Mouse (Mus musculus) erythroblast, adult 5-6 weeks (primary cell): ENCODE results near the gene Itpkb. TPM values are rescaled to one million over a fixed set of nuclear protein-coding genes. Genes with fewer than 3 reads are reported as not detected.
"Not testable (repeated sequence)": the region's sequence is repeated elsewhere in the genome, so short reads cannot be mapped to it uniquely, and the experiment has no call there.

ENCODE experiments used
- ATAC-seq: replicated peaks from 2 replicates; pipeline ENCODE4 v1.8.0; 2016; ENCODE audit warnings: moderate number of reproducible peaks, mild to moderate bottlenecking, moderate TSS enrichment, inconsistent platforms; ENCODE audit not compliant: poor library complexity, low FRiP score, severe bottlenecking
- total RNA-seq, 2 experiments: library from RNA; stranded (forward) in 1 of 2; stranded (reverse) in 1 of 2; fragments of 150-400 nt in 1 of 2; fragments of 200-764, 138-1000 nt in 1 of 2; gene quantifications; 2 replicates each; pipeline versions ENCODE4 v1.2.3 to v1.2.4; 2015 to 2017; ENCODE audit warnings: low replicate concordance in 2 of 2

Itpkb gene
- total RNA-seq, 2 experiments from 2014 or later: 2.3 to 3.2 TPM

DNA sequence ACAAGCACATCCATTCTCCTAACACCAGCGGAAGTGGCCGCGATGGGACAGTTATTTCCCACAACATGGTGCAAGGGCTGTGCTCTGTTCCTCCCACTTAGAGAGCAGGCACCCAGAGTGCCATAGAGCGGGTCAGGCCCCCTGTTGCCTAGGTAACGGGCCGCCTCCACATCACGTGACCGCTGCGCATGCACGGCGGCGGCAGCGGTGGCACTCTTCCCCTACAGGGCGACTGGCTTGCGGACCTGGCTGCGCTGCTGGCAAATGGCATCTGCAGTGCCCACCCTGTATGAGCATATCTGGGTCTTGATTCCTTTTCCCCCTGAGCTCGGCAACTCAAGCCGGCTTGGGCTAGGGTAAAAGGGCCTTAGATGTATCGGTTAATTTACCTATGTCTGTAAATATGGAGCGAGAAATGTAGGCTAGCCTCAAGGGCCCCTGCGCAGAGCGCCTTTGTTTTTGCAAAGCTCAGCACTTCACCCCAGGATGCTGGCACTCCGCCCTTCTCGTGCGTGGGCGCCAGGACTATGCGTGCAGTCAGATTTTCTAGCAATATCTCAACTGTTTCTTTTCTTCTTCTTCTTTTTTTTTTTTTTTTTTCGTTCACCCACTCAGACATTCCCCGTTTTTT is 35.0 kb downstream of the Itpkb start:
- peak; percentile 81 for ATAC-seq

DNA sequence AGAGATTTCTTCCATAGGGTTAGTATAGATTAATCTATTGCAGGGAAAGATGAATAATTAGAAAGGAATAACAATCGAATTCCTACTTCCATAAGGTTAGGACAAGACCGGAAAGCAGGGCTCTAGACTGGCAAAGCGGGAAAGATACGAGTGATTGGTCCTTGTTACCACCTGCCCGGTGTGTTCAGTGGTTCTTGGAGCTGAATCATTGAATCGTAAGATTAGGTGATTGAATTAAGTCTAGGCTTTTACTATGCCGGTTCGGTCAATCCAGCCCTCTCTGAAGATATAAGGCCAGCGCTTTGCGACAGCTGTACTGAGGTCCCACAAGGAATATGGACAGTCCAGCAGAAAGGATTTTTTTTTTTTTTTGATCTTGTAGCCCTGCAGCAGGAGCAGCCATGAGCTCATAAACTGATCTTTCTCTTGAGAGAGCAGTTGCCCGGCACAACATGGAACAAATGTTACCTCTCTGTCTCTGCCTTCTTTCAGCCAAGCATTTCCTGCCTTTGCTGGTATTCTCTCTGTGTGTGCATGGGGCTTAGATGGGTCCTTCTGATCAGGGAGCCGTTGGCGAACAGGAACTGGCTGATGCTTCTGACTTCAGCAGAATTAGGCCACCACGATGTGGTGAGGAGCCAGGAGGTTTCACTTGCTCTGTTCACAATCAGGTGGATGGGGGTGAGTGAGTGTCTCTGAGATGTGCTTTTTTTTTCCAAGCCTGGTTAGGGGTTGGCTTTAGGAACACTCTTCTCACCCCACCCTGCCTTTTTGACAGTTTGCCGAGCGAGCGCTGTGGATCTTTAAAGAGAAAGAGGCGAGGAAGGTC is 35.9 kb downstream of the Itpkb start:
- ATAC-seq: no peak

DNA sequence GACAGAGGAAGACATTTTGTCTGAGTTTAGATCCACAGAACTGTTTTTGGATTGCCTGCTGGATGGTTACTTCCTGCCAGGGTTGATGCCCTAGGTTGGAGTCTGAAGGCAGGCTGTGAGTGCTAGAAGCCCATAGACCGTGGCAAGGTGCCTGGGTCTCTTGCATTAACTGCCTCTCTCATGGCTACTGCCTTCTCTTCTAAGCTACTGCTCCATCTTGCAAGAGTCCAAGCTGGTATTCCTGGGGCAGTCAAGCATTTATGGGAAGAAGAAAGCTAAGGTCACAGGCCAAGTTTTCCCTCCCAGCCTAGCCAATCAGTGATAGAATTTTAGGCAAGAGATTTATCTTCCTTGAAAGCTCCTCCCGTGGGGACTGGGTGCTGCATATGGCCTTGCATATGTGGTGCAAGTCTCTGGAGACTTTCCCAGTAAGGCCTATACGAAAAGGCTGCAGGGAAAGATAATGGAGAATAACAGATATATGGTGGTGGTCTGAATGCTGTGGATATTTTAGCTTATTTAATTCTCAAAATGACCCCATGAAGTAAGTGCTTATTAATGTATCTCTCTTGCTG is 36.8 kb downstream of the Itpkb start:
- no peak for ATAC-seq

- ATAC-seq: no peak
Measured at GRCm38 (mm10) chr1:180367626-180368025, 37.3 kb downstream of the Itpkb start.

- ATAC-seq: no peak
Measured at GRCm38 (mm10) chr1:180368112-180368511, 37.8 kb downstream of the Itpkb start.

GRCm38 (mm10) chr1:180368646-180369045 is 38.4 kb downstream of the Itpkb start:
- no peak for ATAC-seq

GRCm38 (mm10) chr1:180370858-180371652 is 40.8 kb downstream of the Itpkb start:
- no peak for ATAC-seq

DNA sequence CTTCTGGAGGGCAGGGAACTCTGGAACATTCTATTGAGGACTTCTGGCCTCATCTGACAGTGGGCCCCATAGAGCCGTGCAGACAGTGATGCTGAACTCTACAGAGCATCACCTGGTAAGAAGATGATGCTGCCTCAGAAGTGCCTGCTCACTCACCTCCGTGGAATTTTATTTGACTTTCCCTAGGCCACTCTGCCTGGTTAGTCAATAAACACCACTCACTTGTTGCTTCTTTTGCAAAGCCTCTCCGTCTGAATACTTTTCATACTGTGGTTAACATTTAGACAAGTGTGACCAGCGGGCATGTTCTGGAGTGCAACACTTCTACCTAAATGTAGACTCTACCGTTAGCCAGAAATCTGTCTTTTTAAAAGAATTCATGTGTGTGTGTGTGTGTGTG is 42.0 kb downstream of the Itpkb start:
- not testable (repeated sequence) for ATAC-seq

GRCm38 (mm10) chr1:180376598-180376997 is 46.3 kb downstream of the Itpkb start:
- ATAC-seq: no peak

DNA sequence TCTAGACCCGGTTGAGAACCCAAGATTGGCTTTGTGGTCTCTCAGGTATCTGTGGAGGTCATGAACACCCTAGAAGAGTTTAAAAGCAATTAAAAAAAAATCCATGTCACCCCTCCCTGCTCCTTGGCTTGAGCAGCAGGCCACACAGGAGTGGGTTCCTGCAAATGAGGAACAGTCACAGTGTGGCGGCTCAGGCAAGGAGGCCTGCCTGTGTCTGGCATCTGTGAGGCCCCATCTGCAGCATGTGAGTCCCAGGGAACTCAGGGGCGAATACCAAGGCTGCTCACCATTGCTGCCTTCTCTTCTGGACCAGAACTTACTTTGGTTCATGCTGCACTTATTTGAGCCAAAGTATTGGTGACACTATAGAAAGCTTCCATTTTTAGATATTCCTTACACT is 49.3 kb downstream of the Itpkb start:
- ATAC-seq: no peak

- ATAC-seq: no peak
Measured at GRCm38 (mm10) chr1:180382358-180382757, 52.1 kb downstream of the Itpkb start.

- no peak for ATAC-seq
Measured at GRCm38 (mm10) chr1:180383884-180384283, 53.6 kb downstream of the Itpkb start.

DNA sequence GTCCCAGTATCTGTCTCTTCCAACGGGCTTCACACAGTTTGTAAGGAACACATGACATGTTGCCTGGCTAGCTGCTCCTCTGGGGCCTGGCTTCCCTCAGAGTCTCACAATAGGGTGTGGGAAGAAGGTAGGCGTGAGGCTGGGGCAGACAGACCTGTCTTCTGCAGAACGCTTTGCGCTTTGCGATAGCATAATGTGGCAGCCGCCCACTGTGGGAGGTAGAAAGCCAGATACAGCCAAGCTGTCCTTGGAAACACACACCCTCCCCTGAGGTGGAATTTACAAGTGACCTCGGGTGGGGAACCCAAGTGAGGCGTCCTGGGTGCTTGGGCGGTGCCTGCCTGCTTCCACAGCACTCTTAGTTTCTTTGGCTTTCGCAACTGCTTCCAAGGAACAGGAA is 54.2 kb downstream of the Itpkb start:
- ATAC-seq: no peak

DNA sequence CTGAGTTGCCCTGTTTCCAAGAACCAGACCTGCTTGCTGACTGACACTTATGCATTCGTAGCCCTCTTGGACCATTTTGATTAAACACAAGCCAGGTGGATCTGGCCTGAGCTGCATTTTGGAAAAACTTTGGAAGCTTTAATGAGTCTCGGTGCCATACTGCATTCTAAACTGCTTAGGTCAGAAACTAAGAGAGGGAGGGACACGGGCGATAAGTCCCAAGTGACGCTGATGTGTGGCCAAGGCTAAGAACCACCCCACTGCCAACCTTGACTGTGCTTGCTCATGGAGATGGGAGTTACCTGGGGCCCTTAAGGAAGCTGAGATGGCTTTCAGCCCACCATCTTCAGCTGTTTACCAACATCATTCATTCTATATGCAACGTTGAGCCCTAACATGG is 55.0 kb downstream of the Itpkb start:
- no peak for ATAC-seq

DNA sequence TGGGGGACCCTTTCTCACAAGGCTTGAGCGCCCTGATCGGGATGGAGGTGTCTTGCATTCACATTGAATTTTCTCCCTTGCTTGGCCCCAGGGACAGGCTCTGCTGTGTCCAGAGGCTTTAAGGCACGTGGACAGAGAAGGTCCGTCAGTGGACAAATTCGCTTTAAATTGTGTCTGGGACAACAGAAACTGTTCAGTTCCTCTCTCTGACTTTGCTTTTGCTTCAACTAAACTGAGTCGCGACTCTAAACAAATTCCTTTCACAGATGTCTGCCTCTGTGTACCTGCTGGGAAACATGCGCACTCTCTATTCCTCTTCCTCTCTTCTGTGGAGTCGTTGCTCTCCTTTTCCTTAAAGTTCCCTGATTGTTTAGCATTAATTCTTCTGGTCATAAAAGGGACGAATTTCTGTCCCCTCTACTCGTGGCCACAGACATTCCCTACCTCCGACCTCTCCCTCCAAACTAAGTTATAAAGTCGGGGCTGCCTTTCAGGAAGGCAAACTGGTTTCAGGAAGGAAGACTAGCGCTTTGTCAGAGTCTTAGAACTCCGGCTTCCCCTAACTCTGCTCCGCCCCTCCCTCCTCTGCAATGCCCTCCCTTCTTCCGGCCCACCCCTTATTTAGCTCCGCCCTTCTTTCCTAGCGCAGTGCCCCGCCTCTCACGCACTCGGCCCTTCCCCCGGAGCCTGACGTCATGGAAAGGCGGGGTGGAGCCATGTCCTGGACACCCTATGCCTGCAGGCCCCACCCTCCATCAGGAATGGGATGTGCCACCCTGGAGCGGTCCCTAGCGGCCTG is 56.9 kb downstream of the Itpkb start:
- peak; percentile 98 for ATAC-seq

DNA sequence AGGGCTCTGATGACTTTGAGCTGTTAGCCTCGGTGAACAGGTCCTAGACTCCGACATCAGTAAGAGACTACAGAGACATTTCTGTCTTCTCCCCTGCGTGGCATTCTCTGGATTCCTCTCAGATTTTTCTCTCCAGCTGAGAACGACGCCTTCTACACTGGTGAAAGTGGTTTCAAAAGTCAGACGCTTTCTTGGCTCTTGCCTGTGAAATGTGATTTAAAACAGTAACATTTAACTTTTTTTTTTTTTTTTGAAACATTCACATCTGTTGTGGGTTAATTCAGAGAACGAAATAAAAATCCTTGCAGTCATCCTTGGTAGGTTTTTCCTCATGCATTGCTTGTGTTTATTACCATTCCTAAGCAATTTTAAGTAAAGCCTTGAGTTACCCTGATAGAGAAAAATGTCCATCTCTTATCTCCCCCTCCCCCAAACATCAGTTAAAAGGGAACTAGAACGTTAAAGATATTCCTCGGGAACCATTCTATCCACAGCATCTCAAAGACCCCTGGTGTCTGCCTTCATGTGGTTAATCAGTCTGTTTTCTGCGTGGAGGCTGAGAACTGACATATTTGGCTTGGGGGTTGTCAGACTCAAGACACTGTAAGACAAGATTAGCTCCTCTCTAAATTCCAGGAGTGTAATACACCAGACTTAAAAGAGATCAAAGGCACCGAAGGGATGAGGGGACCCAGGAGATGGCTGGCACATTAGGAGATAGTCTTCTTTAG is 57.6 kb downstream of the Itpkb start:
- ATAC-seq: no peak

- ATAC-seq: no peak
Measured at GRCm38 (mm10) chr1:180388481-180388880, 58.2 kb downstream of the Itpkb start.

DNA sequence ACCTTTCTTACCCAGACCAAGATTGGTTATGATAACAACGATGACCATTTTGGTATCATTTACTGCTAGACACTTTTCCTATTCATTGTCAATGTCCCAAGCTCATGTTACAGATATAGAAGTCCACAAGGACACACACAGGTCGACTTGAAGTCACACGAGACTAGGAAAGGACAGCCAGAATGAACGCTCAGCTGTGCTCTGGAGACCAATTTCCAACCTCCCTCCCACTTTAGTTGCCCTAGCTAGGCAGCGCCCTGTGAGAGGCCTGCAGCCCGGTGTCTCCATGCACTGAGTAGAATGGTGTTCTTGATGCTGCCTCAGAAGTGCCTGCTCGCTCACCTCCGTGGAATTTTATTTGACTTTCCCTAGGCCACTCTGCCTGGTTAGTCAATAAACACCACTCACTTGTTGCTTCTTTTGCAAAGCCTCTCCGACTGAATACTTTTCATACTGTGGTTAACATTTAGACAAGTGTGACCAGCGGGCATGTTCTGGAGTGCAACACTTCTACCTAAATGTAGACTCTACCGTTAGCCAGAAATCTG is 59.0 kb downstream of the Itpkb start:
- not testable (repeated sequence) for ATAC-seq

- ATAC-seq: no peak
Measured at GRCm38 (mm10) chr1:180390321-180390731, 60.0 kb downstream of the Itpkb start.
